Mouse (Mus musculus) common myeloid progenitor, adult 5-6 weeks (primary cell): ENCODE data around the gene Apol7a. TPM values are rescaled to one million over a fixed set of nuclear protein-coding genes. Genes with fewer than 3 reads are reported as not detected.

Experiments
- ATAC-seq: replicated peaks from 2 replicates; pipeline ENCODE4 v1.8.0; 2016; ENCODE audit warnings: low read depth, mild to moderate bottlenecking, moderate TSS enrichment, inconsistent platforms; ENCODE audit not compliant: poor library complexity, severe bottlenecking
- total RNA-seq: library from RNA; stranded (forward); fragments of 200-1000, 187-1606 nt; gene quantifications from 2 replicates; pipeline ENCODE4 v1.2.3, GENCODE M21; 2017

The Apol7a gene
- total RNA-seq, 1 experiment from 2014 or later: not detected

DNA sequence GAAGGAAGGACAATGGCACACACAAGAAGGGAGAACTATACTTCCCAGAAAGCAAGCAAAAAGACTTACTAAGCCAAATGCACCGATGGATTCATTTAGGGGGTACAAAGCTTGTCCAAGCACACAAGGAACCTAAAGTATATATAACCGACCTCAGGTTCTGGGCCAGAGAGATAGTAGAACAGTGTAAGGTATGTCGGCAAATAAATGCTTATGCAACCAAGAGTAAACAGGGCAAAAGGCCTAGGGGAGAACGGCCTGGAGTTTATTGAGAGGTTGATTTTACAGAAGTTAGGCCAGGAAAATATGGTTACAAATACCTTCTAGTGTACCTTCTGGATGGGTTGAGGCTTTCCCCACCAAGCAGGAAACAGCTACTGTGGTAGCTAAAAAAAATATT lies 21.5 kb downstream of the Apol7a start:
- ATAC-seq: no peak

DNA sequence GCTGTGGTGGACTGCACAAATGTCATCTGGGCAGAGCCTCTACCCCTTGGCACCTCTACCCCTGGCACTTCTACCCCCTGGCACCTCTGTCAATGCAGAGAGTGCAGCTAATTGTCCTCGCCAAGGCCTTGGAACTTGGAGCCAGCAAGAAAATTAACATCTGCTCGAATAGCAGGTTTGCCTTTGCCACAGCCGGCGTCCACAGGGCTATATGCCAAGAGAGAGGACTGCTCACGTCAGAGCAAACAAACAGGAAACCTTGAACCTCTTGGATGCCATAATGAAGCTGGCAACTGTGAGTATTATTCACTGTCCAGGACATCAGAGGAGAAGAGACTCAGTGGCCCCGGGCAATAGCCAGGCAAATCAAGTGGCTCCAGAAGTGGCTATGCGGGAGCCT lies 22.0 kb downstream of the Apol7a start:
- ATAC-seq: no peak

DNA sequence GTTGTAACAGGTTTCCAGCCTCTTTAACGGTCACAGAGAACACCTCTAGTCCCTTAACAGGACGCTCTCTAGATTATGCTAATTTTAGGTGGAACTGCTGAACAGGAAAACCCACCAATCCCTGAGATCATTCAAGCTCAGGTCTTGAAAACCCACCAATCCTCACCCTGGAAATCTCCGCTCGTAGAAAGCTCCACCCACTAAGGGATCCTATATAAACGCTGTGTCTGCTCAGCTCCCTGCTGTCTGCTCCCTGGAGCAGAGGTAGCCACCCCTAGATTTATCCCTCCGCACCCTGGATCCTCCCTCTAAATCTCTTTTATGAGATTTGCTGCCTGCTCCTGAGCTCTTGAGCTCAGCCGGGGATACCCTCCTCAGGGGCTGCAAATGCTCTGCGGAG lies 28.3 kb downstream of the Apol7a start:
- no peak for ATAC-seq

DNA sequence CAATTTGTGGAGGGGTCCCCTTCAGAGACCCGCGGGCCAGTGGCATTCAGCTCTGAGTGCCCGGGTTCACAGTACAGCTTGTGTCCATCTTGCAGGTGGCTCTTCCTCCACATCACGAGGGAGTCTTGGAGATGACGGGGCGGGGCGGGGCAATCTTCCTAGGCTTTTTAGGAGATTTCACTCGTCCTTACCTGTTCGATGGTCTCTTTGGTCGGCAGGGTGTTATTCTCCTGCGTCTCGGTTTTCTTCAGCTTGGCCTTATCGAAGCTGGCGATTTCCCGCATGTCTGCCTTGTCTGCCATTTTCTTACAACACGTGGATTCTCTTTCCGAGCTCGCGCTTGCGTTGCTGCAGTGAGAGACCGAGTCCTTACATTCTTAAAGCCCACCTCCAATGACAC lies 28.9 kb downstream of the Apol7a start:
- ATAC-seq: no peak

DNA sequence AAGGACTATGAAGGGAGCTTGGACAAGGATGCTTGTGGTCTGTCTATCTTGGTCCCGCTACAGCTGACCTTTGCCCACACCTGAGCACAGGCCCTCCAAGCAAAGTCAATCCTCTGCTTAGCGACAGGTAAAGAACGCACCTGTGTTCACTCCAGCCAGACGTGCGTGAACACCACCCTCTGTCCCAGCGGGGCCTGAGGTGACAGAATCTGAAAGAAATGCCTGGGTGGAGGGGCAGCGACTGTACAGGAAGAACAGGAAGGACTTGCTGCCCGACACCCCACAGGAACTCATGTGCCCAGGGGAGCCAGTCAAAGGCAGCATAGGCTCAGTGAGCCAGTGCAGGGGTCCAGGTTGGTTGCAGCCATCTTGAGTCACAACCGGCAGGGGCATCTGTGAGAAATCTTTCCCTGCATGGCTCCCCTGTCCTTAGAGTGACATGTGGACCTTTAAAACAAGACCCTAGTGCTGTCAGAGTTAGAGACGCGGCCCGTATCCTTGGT lies 30.0 kb downstream of the Apol7a start:
- no peak for ATAC-seq

DNA sequence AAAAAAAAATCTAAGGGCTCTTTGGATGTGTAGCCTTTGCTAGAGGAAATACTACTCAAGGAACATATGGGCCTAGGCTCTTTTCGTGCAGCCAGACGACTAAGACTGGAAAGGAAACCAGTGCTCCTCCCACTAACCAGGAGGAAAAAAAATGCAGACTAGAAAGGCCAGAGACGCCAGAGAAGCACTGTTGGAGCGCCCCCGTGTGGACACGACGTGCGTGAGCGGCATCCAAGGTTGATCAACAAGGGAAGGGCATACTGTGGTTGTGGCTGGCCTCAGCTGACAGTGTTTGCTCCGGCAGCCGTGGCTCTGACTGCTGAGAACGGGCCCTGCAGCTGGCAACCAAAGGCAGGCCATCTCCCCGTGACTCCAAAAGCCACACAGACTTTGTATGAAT lies 30.8 kb downstream of the Apol7a start:
- peak; percentile 94 for ATAC-seq

DNA sequence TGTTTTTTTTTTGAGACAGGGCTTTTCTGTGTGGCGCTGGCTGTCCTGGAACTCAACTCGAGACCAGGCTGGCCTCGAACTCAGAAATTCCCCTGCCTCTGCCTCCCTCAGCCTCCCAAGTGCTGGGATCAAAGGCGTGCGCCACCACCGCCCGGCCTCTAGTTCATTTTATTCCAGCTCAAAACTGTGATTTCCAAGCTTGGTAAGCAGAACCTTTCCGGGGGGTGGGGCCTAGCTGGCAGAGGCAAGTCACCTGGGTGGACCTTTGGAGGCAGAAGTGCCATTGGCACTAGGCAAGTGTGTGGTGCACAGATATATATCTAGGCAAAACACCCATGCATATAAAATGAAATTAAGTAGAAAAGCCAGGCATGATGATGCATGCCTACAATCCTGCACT lies 31.4 kb downstream of the Apol7a start:
- no peak for ATAC-seq

DNA sequence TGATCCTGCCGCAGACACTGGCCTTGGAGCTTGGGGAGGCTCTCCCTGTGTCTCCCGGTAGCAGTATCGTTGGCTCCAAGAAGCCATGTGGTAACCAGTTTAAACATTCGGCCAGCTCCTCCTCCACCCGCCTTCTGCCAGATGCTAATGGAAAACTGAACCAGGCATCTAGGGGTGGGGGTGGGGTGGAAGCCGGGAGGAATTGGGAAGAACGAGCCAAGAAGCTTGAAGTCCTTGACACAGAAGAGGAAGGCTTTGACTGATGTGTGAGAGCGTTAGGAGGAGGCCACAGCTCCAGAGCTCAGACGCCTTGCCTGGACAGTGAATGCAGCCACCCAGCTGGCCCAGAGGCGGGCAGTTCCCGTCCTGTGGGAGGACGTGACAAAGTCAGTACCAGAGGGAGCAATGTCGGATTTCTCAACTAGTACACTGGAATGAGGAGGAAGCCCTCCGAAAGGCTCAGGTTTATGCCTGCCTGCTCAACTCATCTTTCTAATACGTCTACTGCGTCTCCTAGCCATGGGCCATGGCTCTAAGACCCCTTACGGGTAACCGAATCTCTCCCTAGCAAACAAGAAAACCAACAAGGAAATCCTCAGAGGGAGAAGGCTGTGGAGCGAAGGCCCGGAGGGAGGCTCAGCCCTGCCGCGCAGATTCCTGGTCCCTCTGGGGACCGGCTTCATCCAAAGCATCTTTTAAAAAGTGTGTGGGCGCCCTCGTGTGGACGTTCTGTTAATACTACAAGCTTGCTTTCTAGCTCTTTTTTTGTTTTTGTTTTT lies 32.0 kb downstream of the Apol7a start:
- peak; percentile 61 for ATAC-seq

DNA sequence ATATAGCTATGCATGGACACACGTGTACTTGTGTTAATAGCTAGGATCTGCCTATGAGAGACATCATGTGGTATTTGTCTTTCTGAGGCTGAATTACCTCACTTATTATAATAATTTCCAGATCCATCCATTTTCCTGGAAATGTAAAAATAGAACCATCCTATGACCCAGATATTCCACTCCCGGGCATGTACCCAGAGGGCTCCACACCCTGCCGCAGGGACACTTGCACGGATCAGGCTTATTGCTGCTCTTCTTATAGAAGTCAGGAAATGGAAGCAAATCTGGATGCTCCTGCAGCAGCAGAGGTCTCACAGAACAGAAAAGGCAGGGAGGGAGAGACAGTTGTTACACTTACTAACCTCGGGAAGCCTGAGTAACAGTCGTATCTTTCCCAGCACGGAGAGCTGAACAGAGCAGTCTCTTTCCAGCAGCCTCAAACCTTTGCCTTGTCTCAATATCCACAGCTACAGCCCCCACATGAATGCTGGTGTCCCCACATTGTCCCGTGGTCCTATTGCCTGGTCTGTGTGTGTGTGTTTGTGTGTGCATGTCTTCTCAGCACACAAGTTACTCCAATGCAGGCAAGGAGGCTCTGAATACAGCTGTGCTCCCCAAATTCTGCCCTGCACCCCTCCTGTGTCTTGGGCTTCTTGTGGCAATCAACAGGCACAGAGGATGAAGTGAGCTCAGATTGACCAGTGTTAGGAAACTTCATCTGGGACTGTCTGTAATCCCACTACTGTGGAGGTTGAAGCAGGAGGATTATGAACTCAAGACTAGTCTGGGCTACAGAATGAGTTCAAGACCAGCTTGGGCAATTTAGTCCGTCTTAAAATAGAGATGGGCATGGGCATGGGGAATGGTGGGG lies 33.0 kb downstream of the Apol7a start:
- no peak for ATAC-seq

DNA sequence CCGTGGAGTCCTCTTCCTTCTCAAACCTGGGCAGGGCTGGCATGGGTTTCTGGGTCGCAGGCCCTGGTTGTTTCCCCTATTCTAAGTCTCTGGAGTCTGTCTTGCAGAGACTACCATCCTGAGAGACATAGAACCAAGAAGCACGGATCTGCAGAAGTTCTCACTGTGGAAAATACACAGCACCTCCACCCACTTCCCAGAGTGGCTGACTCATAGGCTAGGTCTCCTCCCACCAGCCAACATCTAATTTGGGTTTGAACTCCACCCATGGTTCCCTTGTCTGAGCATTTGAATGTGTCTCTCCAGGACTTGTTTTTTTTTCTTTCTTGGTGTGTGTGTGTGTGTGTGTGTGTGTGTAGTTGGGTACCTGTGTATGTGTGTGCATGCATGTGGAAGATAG lies 34.9 kb downstream of the Apol7a start:
- no peak for ATAC-seq

DNA sequence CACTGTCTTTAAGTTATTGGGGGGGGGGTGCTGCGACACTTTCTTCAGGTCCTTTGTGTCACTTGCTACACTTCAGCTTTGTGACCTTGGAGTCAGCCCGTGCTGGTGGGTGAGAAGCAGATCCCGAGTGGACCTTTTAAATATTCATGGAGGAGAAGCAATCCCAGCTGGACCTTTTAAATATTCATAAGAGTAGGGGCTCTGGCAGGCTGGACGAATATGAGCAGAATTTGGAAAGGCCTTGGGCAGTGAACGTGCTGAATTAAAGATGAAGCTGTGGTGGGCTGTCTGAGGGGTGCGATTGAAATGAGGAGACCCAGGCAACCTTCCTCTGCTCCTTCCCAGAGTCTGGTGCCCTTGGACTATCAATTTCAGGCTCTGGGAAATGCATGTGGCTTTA lies 35.3 kb downstream of the Apol7a start:
- ATAC-seq: no peak

DNA sequence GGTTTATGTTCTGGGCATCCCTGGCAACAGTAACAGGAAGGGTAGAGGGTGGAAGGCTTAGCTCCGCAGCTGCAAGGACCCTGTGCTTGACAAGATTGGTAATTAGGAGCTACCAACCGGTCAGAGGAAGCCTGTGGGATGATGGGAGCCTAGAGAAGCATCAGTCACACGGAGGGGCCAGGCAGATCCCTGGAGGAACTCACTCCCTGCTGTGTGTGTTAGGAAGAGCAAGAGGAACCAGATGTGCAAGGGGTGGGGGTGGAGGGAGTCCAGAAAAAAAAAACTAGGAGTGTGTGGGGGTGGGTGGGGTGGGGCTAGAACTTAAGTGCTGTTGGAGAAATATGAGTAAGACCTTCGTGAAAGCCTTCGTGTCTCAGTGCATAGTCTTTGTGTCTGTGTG lies 36.0 kb downstream of the Apol7a start:
- ATAC-seq: no peak

DNA sequence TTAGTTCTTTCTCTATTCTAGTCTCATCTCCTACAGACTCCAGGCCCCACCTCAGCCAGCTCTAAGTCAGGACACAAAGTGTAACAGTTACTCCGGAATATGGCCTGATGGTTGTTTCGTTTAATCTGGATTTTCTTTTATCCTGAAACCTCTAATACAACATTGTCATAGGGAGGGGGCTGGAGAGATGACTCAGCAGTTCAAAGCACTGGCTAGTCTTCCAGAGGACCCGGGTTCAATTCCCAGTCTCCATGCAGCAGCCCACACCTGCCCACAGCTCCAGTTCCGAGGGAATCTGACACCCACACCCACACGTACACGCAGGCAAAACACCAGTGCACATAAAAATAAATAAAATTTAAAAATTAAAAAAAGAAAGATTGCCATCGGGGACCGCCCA lies 39.0 kb downstream of the Apol7a start:
- no peak for ATAC-seq

DNA sequence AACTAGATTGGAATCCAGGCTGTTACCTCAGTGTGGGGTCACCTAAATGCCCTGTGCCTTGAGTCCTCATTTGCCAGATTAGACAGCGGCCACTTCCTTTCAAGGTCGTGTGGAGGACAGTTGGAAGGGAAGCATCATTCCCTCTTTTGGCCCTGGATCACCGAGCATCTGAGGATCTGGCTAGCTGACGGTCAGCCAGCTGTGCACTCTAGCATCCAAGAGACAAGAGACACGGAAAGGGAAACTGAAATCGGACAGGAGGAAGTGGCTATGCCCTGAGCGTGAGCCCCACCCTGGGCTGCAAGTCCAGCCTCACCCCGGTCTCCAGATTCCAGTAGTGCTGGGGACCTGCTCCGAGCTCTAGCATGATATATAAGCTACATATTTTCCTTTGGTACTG lies 39.4 kb downstream of the Apol7a start:
- ATAC-seq: no peak

DNA sequence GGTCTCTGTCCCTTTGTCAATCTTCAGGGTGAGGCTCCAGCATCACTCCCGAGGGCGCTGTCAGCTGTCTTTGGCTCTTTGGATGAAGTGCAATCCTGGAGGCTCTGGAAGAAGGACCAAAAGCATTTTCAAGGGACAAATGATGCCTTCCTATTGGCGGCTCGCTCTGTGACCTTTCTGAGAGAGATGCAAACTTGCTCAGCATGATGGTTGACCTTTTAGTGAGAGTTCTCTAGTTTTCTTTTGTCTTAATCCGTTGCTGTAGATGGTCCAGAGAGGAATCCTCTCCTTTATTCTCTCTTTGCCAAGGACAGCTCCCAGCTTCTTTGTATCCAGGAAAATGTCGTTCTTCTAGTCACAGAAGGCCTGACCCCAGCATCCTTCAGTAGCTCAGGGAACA lies 39.8 kb downstream of the Apol7a start:
- no peak for ATAC-seq

DNA sequence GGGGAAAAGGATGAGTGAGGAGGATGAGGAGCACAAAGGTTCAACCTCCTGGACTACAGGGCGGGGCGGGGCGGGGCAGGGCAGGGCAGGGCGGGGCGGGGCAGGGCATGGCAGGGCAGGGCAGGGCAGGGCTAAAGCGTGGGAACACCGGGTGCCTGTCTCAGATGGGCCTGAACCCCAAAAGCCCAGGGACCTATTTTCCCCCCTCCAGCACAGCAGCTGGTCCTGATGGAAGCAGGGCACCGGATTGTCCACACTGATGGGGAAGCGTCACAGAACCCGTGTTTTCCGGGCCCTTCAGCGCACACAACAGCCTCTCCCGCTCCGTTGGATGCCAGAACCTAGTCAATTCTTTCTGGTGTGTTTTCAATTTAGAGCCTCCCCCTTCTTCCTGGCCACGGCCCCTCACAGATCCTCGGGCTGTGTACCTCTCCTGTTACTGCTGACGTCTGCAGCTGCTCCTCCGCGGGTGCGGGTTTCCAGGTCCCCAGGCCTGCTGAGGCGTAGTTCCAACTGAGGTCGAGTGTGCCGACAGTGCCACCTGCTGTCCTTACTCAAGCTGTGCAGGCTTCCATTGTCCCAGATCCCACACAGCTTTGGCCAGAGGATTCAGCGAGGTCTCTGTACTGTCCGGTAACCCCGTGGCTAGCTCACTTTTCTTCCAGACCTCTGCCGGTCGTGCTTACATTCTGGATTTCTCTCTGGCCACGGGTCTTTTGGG lies 40.4 kb downstream of the Apol7a start:
- peak; percentile 98 for ATAC-seq

DNA sequence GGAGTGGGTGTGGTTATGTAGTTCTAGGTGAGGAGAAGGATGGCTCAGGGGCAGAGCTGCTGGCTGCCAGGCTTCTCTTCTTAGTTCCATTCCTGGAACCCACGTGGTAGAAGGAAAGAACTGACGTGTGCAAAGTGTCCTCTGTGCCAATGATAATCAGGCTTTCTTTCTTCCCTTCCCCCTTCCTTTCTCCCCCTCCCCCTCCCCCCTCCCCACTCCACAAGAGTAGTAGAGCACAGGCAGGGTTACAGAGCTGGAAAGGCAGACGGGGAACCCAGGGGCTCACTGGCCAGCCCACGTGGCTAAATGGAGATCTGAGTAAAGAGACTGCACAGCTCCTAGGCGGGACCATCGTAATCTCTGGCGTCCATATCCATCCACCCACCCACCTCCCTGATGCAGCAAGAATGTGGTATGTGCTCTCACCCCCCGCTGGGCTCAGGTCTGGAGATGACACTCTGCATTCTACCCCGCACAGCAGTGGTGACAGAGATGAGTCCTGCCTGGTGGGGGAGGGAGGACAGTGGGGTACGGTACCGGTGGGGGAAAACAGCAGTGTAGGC lies 42.6 kb downstream of the Apol7a start:
- ATAC-seq: no peak

DNA sequence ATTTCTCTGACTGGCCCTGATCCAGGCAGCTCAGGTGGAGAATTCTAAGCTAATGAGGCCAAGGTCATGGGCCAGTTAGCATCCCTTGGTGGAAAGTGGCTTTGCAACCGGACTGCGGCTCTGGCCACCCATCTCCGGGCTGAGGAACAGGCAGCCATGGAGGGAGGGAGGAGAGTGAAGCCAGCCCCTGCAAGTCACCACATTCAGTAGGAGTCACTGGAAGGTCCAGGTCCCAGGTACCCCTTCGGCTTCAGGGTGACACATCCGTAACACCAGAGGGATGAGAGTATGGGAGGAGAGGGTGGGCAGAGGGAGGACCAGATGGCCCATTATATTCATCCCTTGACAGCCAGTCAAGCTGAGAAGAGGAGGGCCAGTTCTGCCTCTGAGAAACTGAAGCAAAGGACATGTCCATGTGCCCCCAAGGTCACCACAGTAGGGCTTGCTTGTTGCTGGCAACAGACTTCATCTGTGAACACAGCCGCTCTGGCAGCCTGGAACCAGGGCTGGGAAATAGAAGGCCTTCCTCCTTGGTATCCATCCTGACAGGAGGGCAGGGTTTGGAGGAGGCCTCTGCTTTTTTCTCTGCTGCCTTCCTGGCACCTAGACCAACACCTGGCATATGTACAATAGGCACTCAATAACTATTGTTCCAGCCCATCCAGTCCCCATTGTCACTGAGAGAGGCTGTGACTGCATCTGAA lies 43.9 kb downstream of the Apol7a start:
- no peak for ATAC-seq

DNA sequence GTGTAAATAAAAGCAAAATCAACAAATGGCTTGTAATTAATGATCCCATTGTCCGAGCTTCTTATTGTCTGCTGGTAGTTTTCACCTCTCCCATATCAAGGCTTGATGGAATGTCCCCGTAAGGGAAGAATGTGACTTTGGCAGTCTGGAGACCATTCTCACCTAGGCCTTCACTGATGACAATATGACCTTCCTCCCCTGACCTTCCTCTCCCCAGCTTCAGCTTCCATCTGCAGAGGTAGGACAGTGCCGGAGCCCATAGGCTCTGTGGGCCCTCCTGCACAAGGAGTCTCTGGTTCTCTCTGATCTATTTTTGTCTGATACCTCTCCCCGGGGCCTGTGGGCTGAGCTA lies 44.4 kb downstream of the Apol7a start:
- no peak for ATAC-seq

DNA sequence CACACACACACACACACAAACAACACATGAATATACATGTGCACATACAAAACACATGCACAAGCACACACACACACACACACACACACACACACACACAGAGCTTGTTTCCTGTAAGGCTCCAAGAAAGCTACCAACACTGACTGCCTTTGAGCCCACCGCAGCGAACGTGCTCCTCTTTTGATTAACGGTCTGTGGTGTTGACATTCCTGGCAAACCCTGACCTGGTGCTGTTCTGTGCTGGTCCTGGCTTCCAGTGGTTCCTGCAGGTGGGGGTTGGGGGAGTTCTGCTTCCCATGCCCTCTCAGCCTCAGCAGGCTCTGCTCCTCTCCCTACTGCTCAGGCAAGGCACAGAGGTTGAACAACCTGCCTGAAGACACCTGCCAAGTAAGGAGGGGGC lies 45.1 kb downstream of the Apol7a start:
- ATAC-seq: no peak
